Mouse (Mus musculus) forebrain, embryonic 13.5 days (tissue): Measurements from ENCODE around the gene Ahr. TPM values are rescaled to one million over a fixed set of nuclear protein-coding genes. Genes with fewer than 3 reads are reported as not detected.
A peak's percentile ranks its signal among the peaks of the same experiment; 100 is the strongest.

Experiments used
- ATAC-seq: fragments of 200-750 bp; cut with Nextera tagmentation; 2 replicates; pipeline ENCODE4 v1.8.0; 2017
- H3K27ac ChIP-seq: fragments of 300-500 bp; sonication (generic); 2 replicates; pipeline ENCODE4 v1.5.1; 2015; ENCODE audit warnings: inconsistent platforms, mild to moderate bottlenecking, moderate library complexity
- H3K27me3 ChIP-seq: fragments of 300-500 bp; sonication (generic); 2 replicates; pipeline ENCODE4 v1.6.1; 2015; ENCODE audit warnings: mild to moderate bottlenecking, inconsistent platforms
- H3K36me3 ChIP-seq: fragments of 300-500 bp; sonication (generic); 2 replicates; pipeline ENCODE4 v1.6.1; 2015; ENCODE audit warnings: mild to moderate bottlenecking, inconsistent platforms; ENCODE audit not compliant: poor library complexity, severe bottlenecking
- H3K4me1 ChIP-seq: fragments of 300-500 bp; sonication (generic); 2 replicates; pipeline ENCODE4 v1.6.1; 2015; ENCODE audit warnings: inconsistent platforms
- H3K4me2 ChIP-seq: fragments of 300-500 bp; sonication (generic); 2 replicates; pipeline ENCODE4 v1.6.1; 2015; ENCODE audit warnings: inconsistent platforms, mild to moderate bottlenecking, moderate library complexity
- H3K4me3 ChIP-seq: fragments of 300-500 bp; sonication (generic); 2 replicates; pipeline ENCODE4 v1.5.1; 2015; ENCODE audit warnings: mild to moderate bottlenecking, inconsistent platforms
- H3K9ac ChIP-seq: fragments of 300-500 bp; sonication (generic); 2 replicates; pipeline ENCODE4 v1.6.1; 2015; ENCODE audit warnings: mild to moderate bottlenecking, inconsistent platforms
- H3K9me3 ChIP-seq: fragments of 300-500 bp; sonication (generic); replicated peaks from 2 replicates; pipeline ENCODE4 v1.6.1; 2016; ENCODE audit warnings: inconsistent platforms
- WGBS: fragments of 180-500 bp; shearing (Covaris S2); methylation state at CpG from one replicate; pipeline ENCODE4 v1.1.7; 2015; 5-methylcytosine and 5-hydroxymethylcytosine counted together
- polyA plus RNA-seq: library from polyadenylated mRNA; unstranded; fragments of >200 nt; fragmentation: Nextera tagmentation; extraction: Ambion mirVana; gene quantifications from 2 replicates; pipeline ENCODE4 v1.2.1, GENCODE M21; 2015

Ahr gene
- polyA plus RNA-seq, 1 experiment from 2014 or later, result 0.46 TPM

DNA sequence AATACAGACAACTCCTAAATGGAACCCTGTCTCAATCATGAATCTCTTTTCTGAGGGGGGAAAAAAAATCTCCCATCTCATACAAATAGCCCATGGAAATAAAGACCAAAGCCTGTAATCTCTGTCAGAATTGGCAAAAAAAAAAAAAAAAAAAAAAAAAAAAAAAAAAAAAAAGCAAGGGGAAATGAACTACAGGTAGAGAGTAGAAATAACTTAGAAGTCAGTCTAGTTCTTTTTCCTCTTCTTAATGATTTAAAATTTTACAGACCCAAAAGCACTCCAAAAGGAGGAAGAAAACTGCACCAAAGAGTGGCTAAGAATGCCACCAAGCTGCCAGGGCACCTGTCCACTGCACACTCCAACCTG, 1.1 kb downstream of the Ahr start:
- Histone ChIP-seq H3K4me2 (peak overlapping the region; percentile 99), H3K27me3 (peaks cover 8% of the 10 kb centered on the region), H3K27ac (no peak overlapping the region), H3K4me3 (peak overlapping the region; percentile 75), H3K36me3 (no peaks in the 10 kb centered on the region), H3K9ac (peak overlapping the region; percentile 73; the same call in 1 of the 2 replicates), H3K9me3 (no peaks in the 10 kb centered on the region), H3K4me1 (peaks cover 8% of the 10 kb centered on the region; the same call in 1 of the 2 replicates)
- no peak for ATAC-seq

GRCm38 (mm10) chr12:35533133-35533532, 1.7 kb downstream of the Ahr start:
- Histone ChIP-seq H3K27ac (no peak overlapping the region), H3K36me3 (no peaks in the 10 kb centered on the region), H3K27me3 (peaks cover 8% of the 10 kb centered on the region), H3K9ac (no peak overlapping the region), H3K4me3 (no peak overlapping the region), H3K9me3 (no peaks in the 10 kb centered on the region), H3K4me1 (peaks cover 8% of the 10 kb centered on the region; the same call in 1 of the 2 replicates), H3K4me2 (no peak overlapping the region)
- no peak for ATAC-seq
- 79% methylated on average over 5 of the region's 5 CpGs for WGBS

GRCm38 (mm10) chr12:35532151-35532550, 2.7 kb downstream of the Ahr start:
- H3K9ac ChIP-seq, result no peak overlapping the region
- H3K27ac ChIP-seq, result no peak overlapping the region
- ATAC-seq, result no peak
- no peaks in the 10 kb centered on the region for H3K9me3 ChIP-seq
- no peak overlapping the region for H3K4me3 ChIP-seq
- H3K27me3 ChIP-seq, result peaks cover 8% of the 10 kb centered on the region
- peaks cover 8% of the 10 kb centered on the region; the same call in 1 of the 2 replicates for H3K4me1 ChIP-seq
- no peak overlapping the region for H3K4me2 ChIP-seq
- WGBS, result 15% methylated on average over 5 of the region's 5 CpGs
- H3K36me3 ChIP-seq, result no peaks in the 10 kb centered on the region

DNA sequence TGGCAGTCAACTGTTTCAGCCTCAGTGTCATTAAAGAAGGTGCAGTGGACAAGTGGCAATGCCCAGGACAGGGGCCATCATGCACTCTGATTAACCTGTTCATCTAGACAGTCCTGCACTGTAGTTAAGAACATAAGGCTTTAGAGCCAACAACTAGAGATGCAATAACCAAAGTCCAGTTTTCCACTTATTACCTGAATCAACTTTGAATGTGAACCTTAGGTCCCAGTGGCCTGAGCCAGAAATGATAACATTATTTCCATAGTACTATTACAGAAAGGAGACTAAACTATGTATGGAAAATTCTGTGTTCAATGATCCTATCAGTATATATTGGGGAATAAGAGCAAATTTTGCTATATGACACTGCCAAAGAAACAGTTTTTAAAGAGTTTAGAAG, 4.3 kb downstream of the Ahr start:
- Histone ChIP-seq H3K9me3 (no peaks in the 10 kb centered on the region), H3K4me2 (no peak overlapping the region), H3K36me3 (no peaks in the 10 kb centered on the region), H3K9ac (no peak overlapping the region), H3K27ac (no peak overlapping the region), H3K4me1 (peaks cover 8% of the 10 kb centered on the region; the same call in 1 of the 2 replicates), H3K27me3 (peaks cover 8% of the 10 kb centered on the region), H3K4me3 (no peak overlapping the region)
- no peak for ATAC-seq

GRCm38 (mm10) chr12:35527429-35527828, 7.4 kb downstream of the Ahr start:
- Histone ChIP-seq H3K9ac (no peak overlapping the region), H3K4me2 (no peak overlapping the region), H3K27ac (no peak overlapping the region), H3K9me3 (no peaks in the 10 kb centered on the region), H3K4me3 (no peak overlapping the region), H3K4me1 (no peaks in the 10 kb centered on the region), H3K36me3 (no peaks in the 10 kb centered on the region), H3K27me3 (no peaks in the 10 kb centered on the region)
- WGBS, result 90% methylated on average over 6 of the region's 6 CpGs
- no peak for ATAC-seq

DNA sequence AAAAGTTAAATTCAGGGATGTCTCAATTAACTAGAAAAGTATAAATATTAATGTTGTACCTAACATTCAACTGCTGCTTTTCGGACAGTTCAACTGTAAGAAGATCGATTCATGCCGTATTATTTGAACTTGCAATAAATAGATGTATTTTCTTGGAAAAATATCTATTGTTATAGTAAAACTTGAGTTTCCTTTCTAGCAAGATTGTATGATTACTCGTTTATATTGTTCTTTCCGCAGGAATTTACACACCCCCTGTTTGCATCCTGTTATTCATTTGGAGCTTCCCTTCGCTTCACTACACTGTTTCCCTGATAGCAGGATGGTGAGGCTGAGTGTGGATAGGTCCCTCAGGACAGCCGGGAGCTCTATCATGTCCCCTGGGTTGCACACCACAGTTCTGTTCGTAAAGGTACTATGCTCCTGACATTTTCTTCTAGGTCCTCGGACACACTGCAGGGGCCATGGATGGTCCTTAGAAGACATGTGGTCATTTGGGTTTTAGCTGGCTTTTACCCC, 12.2 kb downstream of the Ahr start:
- Histone ChIP-seq H3K4me1 (no peaks in the 10 kb centered on the region), H3K27ac (no peak overlapping the region), H3K27me3 (no peaks in the 10 kb centered on the region), H3K4me3 (no peak overlapping the region), H3K4me2 (no peak overlapping the region), H3K9me3 (no peaks in the 10 kb centered on the region), H3K36me3 (no peaks in the 10 kb centered on the region), H3K9ac (no peak overlapping the region)
- no peak for ATAC-seq
- WGBS, result 90% methylated on average over 9 of the region's 9 CpGs

DNA sequence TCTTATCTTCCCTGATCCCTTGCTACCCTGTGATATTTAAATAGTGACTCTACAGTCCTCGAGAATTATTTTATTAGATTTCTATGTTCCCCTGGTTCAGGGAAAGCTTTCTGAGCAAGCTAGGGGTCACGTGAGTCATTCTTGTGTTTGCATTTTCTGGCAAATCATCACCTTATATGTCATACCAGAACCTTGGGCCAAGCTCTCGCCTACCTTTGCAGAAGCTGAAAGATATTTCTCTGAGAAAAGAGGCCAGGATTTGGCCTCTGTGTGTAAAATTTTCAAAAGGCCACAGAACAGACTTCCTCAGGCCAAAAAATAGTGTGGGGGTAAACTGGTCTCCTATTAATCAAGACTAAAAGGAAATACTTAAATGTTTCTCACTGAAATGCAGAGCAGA, 19.2 kb downstream of the Ahr start:
- WGBS, result 75% methylated on average over 3 of the region's 3 CpGs
- Histone ChIP-seq H3K36me3 (no peaks in the 10 kb centered on the region), H3K4me1 (no peaks in the 10 kb centered on the region), H3K27ac (no peak overlapping the region), H3K27me3 (no peaks in the 10 kb centered on the region), H3K9ac (no peak overlapping the region), H3K4me3 (no peak overlapping the region), H3K4me2 (no peak overlapping the region), H3K9me3 (no peaks in the 10 kb centered on the region)
- ATAC-seq, result no peak

GRCm38 (mm10) chr12:35514671-35515070, 20.2 kb downstream of the Ahr start:
- Histone ChIP-seq H3K27me3 (no peaks in the 10 kb centered on the region), H3K4me3 (no peak overlapping the region), H3K4me2 (no peak overlapping the region), H3K9me3 (no peaks in the 10 kb centered on the region), H3K27ac (no peak overlapping the region), H3K9ac (no peak overlapping the region), H3K36me3 (no peaks in the 10 kb centered on the region), H3K4me1 (no peaks in the 10 kb centered on the region)
- ATAC-seq, result no peak
- WGBS, result 38% methylated on average over 2 of the region's 2 CpGs

DNA sequence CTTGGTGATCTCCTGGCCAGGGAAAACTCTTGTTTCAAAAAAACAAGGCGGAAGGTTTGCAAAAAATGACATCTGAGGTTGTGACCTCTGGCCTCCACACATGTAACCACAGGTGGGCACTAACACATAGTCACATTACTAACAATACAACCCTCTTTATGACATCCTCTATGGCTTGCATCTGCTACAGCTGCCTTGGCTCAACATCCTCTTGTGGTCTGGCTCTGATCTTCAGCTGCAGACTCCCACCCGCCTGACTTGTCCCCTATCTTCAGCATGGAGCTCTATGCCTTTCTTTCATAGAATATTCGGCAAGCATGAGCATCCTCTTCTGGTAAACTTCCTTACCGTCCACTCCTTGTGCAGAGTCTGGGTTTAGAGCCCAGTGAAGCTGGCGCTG, 24.1 kb downstream of the Ahr start:
- Histone ChIP-seq H3K27ac (no peak overlapping the region), H3K4me3 (no peak overlapping the region), H3K4me1 (no peaks in the 10 kb centered on the region), H3K4me2 (no peak overlapping the region), H3K9me3 (no peaks in the 10 kb centered on the region), H3K9ac (no peak overlapping the region), H3K36me3 (no peaks in the 10 kb centered on the region), H3K27me3 (no peaks in the 10 kb centered on the region)
- 96% methylated on average over 5 of the region's 5 CpGs for WGBS
- ATAC-seq, result no peak

- Histone ChIP-seq H3K27me3 (no peaks in the 10 kb centered on the region), H3K4me3 (no peak overlapping the region)
- WGBS, result 97% methylated on average over 2 of the region's 2 CpGs
These were observed 28.5 kb downstream of the Ahr start for GRCm38 (mm10) chr12:35506383-35506782.

DNA sequence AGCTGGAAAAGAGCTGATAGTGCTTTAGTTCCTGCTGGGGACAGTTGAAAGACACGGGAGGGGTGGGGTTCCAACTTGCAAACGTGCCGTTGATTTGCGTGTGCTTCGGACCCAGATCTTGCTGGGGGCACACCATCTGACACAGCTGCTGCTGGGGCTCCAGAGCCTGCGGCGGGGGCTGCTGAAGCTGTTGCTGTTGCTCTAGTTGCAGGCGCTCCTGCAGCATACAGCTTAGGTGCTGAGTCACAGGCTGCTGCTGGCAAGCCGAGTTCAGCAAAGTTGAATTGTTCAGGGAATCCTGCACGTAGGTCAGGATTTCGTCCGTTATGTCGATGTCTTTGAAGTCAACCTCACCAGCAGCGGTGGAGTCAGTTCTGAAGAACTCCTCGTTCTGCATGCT, 30.8 kb downstream of the Ahr start:
- 93% methylated on average over 15 of the region's 15 CpGs for WGBS
- Histone ChIP-seq H3K4me1 (no peaks in the 10 kb centered on the region), H3K36me3 (no peaks in the 10 kb centered on the region), H3K27me3 (no peaks in the 10 kb centered on the region), H3K27ac (no peak overlapping the region), H3K4me2 (no peak overlapping the region), H3K9me3 (no peaks in the 10 kb centered on the region), H3K4me3 (no peak overlapping the region), H3K9ac (no peak overlapping the region)
- ATAC-seq, result no peak

More at GRCm38 (mm10) chr12:35506383-35506782, 28.5 kb downstream of the Ahr start:
- no peak for ATAC-seq
- H3K4me2 ChIP-seq, result no peak overlapping the region
- H3K9ac ChIP-seq, result no peak overlapping the region
- H3K36me3 ChIP-seq, result no peaks in the 10 kb centered on the region
- H3K9me3 ChIP-seq, result no peaks in the 10 kb centered on the region
- H3K27ac ChIP-seq, result no peak overlapping the region
- H3K4me1 ChIP-seq, result no peaks in the 10 kb centered on the region

DNA sequence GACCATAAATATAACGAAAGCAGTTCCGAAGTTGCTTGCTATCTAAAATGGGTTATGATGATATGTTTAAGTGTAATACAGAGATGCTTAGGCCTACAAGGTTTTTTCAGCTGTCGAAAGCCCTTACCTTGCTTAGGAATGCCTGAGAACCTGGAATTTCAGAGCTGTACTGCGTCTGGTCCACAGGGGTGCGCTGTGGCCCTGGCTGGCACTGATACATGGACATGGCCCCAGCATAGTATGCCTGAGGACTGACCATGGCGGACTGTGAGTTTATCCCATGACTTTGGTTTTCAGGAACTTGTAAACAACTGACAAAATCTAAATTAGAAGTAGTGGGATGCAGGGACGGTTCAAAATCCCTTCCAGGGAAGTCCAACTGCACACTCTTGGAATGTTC, 31.3 kb downstream of the Ahr start:
- no peak overlapping the region for H3K27ac ChIP-seq
- no peak overlapping the region for H3K4me2 ChIP-seq
- ATAC-seq, result no peak
- 88% methylated on average over 7 of the region's 7 CpGs for WGBS
- no peak overlapping the region for H3K4me3 ChIP-seq
- no peak overlapping the region for H3K9ac ChIP-seq
- H3K27me3 ChIP-seq, result no peaks in the 10 kb centered on the region
- no peaks in the 10 kb centered on the region for H3K36me3 ChIP-seq
- no peaks in the 10 kb centered on the region for H3K9me3 ChIP-seq
- no peaks in the 10 kb centered on the region for H3K4me1 ChIP-seq

GRCm38 (mm10) chr12:35501476-35501875, 33.4 kb downstream of the Ahr start:
- H3K27ac ChIP-seq, result no peak overlapping the region
- 6% methylated on average over 2 of the region's 2 CpGs for WGBS

More at GRCm38 (mm10) chr12:35501476-35501875, 33.4 kb downstream of the Ahr start:
- Histone ChIP-seq H3K27me3 (no peaks in the 10 kb centered on the region), H3K9ac (no peak overlapping the region), H3K36me3 (no peaks in the 10 kb centered on the region), H3K4me3 (no peak overlapping the region), H3K4me2 (no peak overlapping the region), H3K4me1 (no peaks in the 10 kb centered on the region), H3K9me3 (no peaks in the 10 kb centered on the region)
- ATAC-seq, result no peak
